Mouse (Mus musculus) layer of hippocampus, postnatal 10 days (tissue): ENCODE data around the gene Nat8f2. TPM values are rescaled to one million over a fixed set of nuclear protein-coding genes. Genes with fewer than 3 reads are reported as not detected.
"Not testable (repeated sequence)": the region's sequence is repeated elsewhere in the genome, so short reads cannot be mapped to it uniquely, and the experiment has no call there.

Experiments
- DNase-seq, 2 experiments: peaks; one replicate each; pipeline ENCODE4 v3.0.0; 2021; ENCODE audit warnings: low spot score in 2 of 2
- total RNA-seq, 2 experiments: library from RNA; stranded (reverse); gene quantifications; 2 replicates each; pipeline ENCODE4 v1.2.3; 2021

Gene Nat8f2
- total RNA-seq, 2 experiments from 2014 or later = 0.76 to 1.1 TPM

- DNase-seq = peak; percentile 40 to 47
Measured at GRCm38 (mm10) chr6:85864900-85865639, 3.9 kb downstream of the Nat8f2 start.

- DNase-seq = no peak
Measured at GRCm38 (mm10) chr6:85863840-85864239, 5.1 kb downstream of the Nat8f2 start.

GRCm38 (mm10) chr6:85863136-85863535, 5.8 kb downstream of the Nat8f2 start:
- no peak for DNase-seq

GRCm38 (mm10) chr6:85862565-85862964, 6.4 kb downstream of the Nat8f2 start:
- DNase-seq = no peak

GRCm38 (mm10) chr6:85861247-85861646, 7.7 kb downstream of the Nat8f2 start:
- DNase-seq = no peak

- peak; percentile 68 to 76 for DNase-seq
Measured at GRCm38 (mm10) chr6:85856194-85856678, 12.7 kb downstream of the Nat8f2 start.

- no peak for DNase-seq
Measured at GRCm38 (mm10) chr6:85853481-85853880, 15.5 kb downstream of the Nat8f2 start.

- no peak for DNase-seq
Measured at GRCm38 (mm10) chr6:85851062-85851773, 17.7 kb downstream of the Nat8f2 start.

GRCm38 (mm10) chr6:85849240-85849639, 19.7 kb downstream of the Nat8f2 start:
- no peak for DNase-seq

GRCm38 (mm10) chr6:85848140-85848539, 20.8 kb downstream of the Nat8f2 start:
- no peak for DNase-seq

- no peak for DNase-seq
Measured at GRCm38 (mm10) chr6:85846921-85847320, 22.0 kb downstream of the Nat8f2 start.

GRCm38 (mm10) chr6:85843677-85844458, 25.1 kb downstream of the Nat8f2 start:
- not testable (repeated sequence) for DNase-seq

- peak in 1 of 2 experiments; percentile 23 for DNase-seq
Measured at GRCm38 (mm10) chr6:85839982-85840381, 29.0 kb downstream of the Nat8f2 start.

GRCm38 (mm10) chr6:85838674-85839073, 30.3 kb downstream of the Nat8f2 start:
- no peak for DNase-seq

- DNase-seq = peak; percentile 47 to 65
Measured at GRCm38 (mm10) chr6:85837307-85837706, 31.7 kb downstream of the Nat8f2 start.

- peak; percentile 80 to 82 for DNase-seq
Measured at GRCm38 (mm10) chr6:85836827-85837226, 32.1 kb downstream of the Nat8f2 start.

- DNase-seq = not testable (repeated sequence)
Measured at GRCm38 (mm10) chr6:85836098-85836497, 32.9 kb downstream of the Nat8f2 start.

GRCm38 (mm10) chr6:85835104-85835503, 33.9 kb downstream of the Nat8f2 start:
- DNase-seq = not testable (repeated sequence)

GRCm38 (mm10) chr6:85834504-85835100, 34.4 kb downstream of the Nat8f2 start:
- DNase-seq = not testable (repeated sequence)

GRCm38 (mm10) chr6:85831796-85832321, 37.1 kb downstream of the Nat8f2 start, which contains the start of gene Nat8:
Gene Nat8, minus strand, starts transcription at chr6:85832082.
- no peak for DNase-seq

- DNase-seq = no peak
Measured at GRCm38 (mm10) chr6:85829462-85829861, 39.5 kb downstream of the Nat8f2 start.
